Mouse (Mus musculus) midbrain, embryonic 13.5 days (tissue): Measurements from ENCODE around the gene Nudt5. TPM values are rescaled to one million over a fixed set of nuclear protein-coding genes. Genes with fewer than 3 reads are reported as not detected.

Experiments
- ATAC-seq: fragments of 200-750 bp; cut with Nextera tagmentation; 2 replicates; pipeline ENCODE4 v1.8.0; 2017; ENCODE audit warnings: mild to moderate bottlenecking, moderate TSS enrichment, moderate library complexity
- H3K27ac ChIP-seq: fragments of 300-500 bp; sonication (generic); 2 replicates; pipeline ENCODE4 v1.5.1; 2015; ENCODE audit warnings: inconsistent platforms, mild to moderate bottlenecking, moderate library complexity
- H3K27me3 ChIP-seq: fragments of 300-500 bp; sonication (generic); 2 replicates; pipeline ENCODE4 v1.6.1; 2015; ENCODE audit warnings: mild to moderate bottlenecking, inconsistent platforms
- H3K36me3 ChIP-seq: fragments of 300-500 bp; sonication (generic); 2 replicates; pipeline ENCODE4 v1.6.1; 2015; ENCODE audit warnings: mild to moderate bottlenecking, inconsistent platforms
- H3K4me1 ChIP-seq: fragments of 300-500 bp; sonication (generic); replicated peaks from 2 replicates; pipeline ENCODE4 v1.6.1; 2015; ENCODE audit warnings: inconsistent platforms
- H3K4me2 ChIP-seq: fragments of 300-500 bp; sonication (generic); replicated peaks from 2 replicates; pipeline ENCODE4 v1.6.1; 2015; ENCODE audit warnings: moderate library complexity, mild to moderate bottlenecking, inconsistent platforms
- H3K4me3 ChIP-seq: fragments of 300-500 bp; sonication (generic); replicated peaks from 2 replicates; pipeline ENCODE4 v1.5.1; 2015; ENCODE audit warnings: mild to moderate bottlenecking, inconsistent platforms
- H3K9ac ChIP-seq: fragments of 300-500 bp; sonication (generic); replicated peaks from 2 replicates; pipeline ENCODE4 v1.6.1; 2015; ENCODE audit warnings: mild to moderate bottlenecking, inconsistent platforms
- H3K9me3 ChIP-seq: fragments of 300-500 bp; sonication (generic); 2 replicates; pipeline ENCODE4 v1.6.1; 2016; ENCODE audit warnings: mild to moderate bottlenecking, inconsistent platforms
- WGBS: fragments of 180-500 bp; shearing (Covaris S2); methylation state at CpG from one replicate; pipeline ENCODE4 v1.1.7; 2015; 5-methylcytosine and 5-hydroxymethylcytosine counted together
- polyA plus RNA-seq: library from polyadenylated mRNA; unstranded; fragments of >200 nt; fragmentation: Nextera tagmentation; extraction: Ambion mirVana; gene quantifications from 2 replicates; pipeline ENCODE4 v1.2.1, GENCODE M21; 2015

Nudt5 gene
- polyA plus RNA-seq, 1 experiment from 2014 or later, result 37.2 TPM

- H3K4me2 ChIP-seq, result no peak overlapping the region
- H3K36me3 ChIP-seq, result peaks cover 54% of the 10 kb centered on the region
- no peaks in the 10 kb centered on the region for H3K9me3 ChIP-seq
- H3K27me3 ChIP-seq, result no peaks in the 10 kb centered on the region
- no peak for ATAC-seq
- H3K9ac ChIP-seq, result no peak overlapping the region
- H3K4me1 ChIP-seq, result peaks cover 13% of the 10 kb centered on the region
- whole genome bisulfite sequencing, result 92% methylated on average over 5 of the region's 5 CpGs
- no peak overlapping the region for H3K4me3 ChIP-seq
- no peak overlapping the region for H3K27ac ChIP-seq
Observed at GRCm38 (mm10) chr2:5888865-5889264, 44.0 kb downstream of the Nudt5 start.

- H3K27ac ChIP-seq, result no peak overlapping the region
- no peaks in the 10 kb centered on the region for H3K9me3 ChIP-seq
- WGBS, result 75% methylated on average over 2 of the region's 2 CpGs
- no peaks in the 10 kb centered on the region for H3K27me3 ChIP-seq
- peaks cover 17% of the 10 kb centered on the region for H3K4me1 ChIP-seq
- no peak overlapping the region for H3K4me2 ChIP-seq
- H3K36me3 ChIP-seq, result peaks cover 52% of the 10 kb centered on the region
- no peak overlapping the region for H3K9ac ChIP-seq
- H3K4me3 ChIP-seq, result no peak overlapping the region
- ATAC-seq, result no peak
Observed at GRCm38 (mm10) chr2:5889412-5889811, 44.6 kb downstream of the Nudt5 start.

- no peaks in the 10 kb centered on the region for H3K9me3 ChIP-seq
- H3K36me3 ChIP-seq, result peaks cover 26% of the 10 kb centered on the region
- H3K4me2 ChIP-seq, result peak overlapping the region; percentile 65
- peaks cover 18% of the 10 kb centered on the region for H3K4me1 ChIP-seq
- H3K4me3 ChIP-seq, result peak overlapping the region; percentile 82
- H3K27ac ChIP-seq, result peak overlapping the region; percentile 25; the same call in 1 of the 2 replicates
- H3K27me3 ChIP-seq, result no peaks in the 10 kb centered on the region
- peak overlapping the region; percentile 89 for H3K9ac ChIP-seq
- ATAC-seq, result no peak
- 52% methylated on average over 11 of the region's 11 CpGs for WGBS
Observed at GRCm38 (mm10) chr2:5894296-5894695, 49.5 kb downstream of the Nudt5 start.

- ATAC-seq, result peak; percentile 99
- H3K4me2 ChIP-seq, result peak within 1 kb of the TSS; percentile 65
- peaks cover 18% of the 10 kb centered on the region for H3K4me1 ChIP-seq
- no peaks in the 10 kb centered on the region for H3K27me3 ChIP-seq
- WGBS, result under 1% methylated on average over 61 of the region's 62 CpGs
- H3K36me3 ChIP-seq, result peaks cover 26% of the 10 kb centered on the region
- no peaks in the 10 kb centered on the region for H3K9me3 ChIP-seq
- H3K9ac ChIP-seq, result peak within 1 kb of the TSS; percentile 89
- peak within 1 kb of the TSS; percentile 82 for H3K4me3 ChIP-seq
- H3K27ac ChIP-seq, result peak within 1 kb of the TSS; percentile 81
Observed at GRCm38 (mm10) chr2:5894843-5895570, 50.2 kb downstream of the Nudt5 start, which contains the start of gene Sec61a2. Sec61a2 (minus strand) TSS chr2:5895432.

DNA sequence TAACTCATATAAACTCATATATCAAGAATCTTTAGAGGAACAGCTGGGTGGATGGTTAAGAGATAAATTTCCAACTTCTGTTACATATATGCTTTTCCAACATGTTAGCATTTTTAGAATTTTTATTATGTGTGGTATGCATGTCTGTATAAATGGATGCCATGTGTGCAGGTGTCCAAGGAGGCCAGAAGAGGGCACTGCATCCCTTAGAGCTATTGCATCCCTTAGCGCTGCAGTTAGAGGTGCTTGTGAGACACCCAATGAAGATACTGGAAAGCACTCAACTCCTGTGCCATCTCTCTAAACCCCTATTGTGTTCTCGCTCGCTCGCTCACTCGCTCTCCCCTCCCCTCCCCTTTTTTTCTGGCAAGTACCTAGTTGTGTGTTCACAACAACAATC lies 55.3 kb downstream of the Nudt5 start:
- H3K9me3 ChIP-seq, result no peaks in the 10 kb centered on the region
- H3K4me1 ChIP-seq, result no peaks in the 10 kb centered on the region
- ATAC-seq, result no peak
- no peak overlapping the region for H3K9ac ChIP-seq
- no peak overlapping the region for H3K27ac ChIP-seq
- WGBS, result 54% methylated on average over 5 of the region's 5 CpGs
- no peak overlapping the region for H3K4me2 ChIP-seq
- H3K27me3 ChIP-seq, result no peaks in the 10 kb centered on the region
- no peak overlapping the region for H3K4me3 ChIP-seq
- peaks cover 24% of the 10 kb centered on the region for H3K36me3 ChIP-seq

- WGBS, result 55% methylated on average over 5 of the region's 5 CpGs
- H3K27me3 ChIP-seq, result no peaks in the 10 kb centered on the region
- H3K36me3 ChIP-seq, result peaks cover 30% of the 10 kb centered on the region
- no peak for ATAC-seq
- no peaks in the 10 kb centered on the region for H3K4me1 ChIP-seq
- no peak overlapping the region for H3K4me3 ChIP-seq
- H3K9ac ChIP-seq, result no peak overlapping the region
- H3K27ac ChIP-seq, result no peak overlapping the region
- no peaks in the 10 kb centered on the region for H3K9me3 ChIP-seq
- no peak overlapping the region for H3K4me2 ChIP-seq
Observed at GRCm38 (mm10) chr2:5906092-5906491, 61.3 kb downstream of the Nudt5 start.

DNA sequence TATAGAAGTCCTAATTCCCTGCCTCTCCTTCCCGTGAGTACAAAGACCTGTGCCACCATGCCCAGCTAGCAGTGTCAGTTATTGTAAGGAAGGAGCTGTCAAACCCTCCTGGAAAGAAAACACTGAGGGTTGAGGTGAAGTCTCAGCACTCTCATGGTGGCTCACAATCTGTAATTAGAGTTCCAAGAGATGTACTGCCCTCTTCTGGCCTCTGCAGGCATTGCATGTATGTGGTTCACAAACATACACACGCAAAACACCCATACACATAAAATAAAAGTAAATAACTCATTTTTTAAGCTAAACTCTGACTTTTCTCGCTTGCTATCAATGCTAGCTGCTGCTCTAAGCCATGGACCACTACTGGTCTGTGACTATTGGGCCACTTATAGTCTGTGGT lies 61.8 kb downstream of the Nudt5 start:
- H3K36me3 ChIP-seq, result peaks cover 29% of the 10 kb centered on the region
- no peak overlapping the region for H3K4me3 ChIP-seq
- no peaks in the 10 kb centered on the region for H3K9me3 ChIP-seq
- no peak overlapping the region for H3K27ac ChIP-seq
- 51% methylated on average over 3 of the region's 3 CpGs for WGBS
- no peaks in the 10 kb centered on the region for H3K4me1 ChIP-seq
- H3K27me3 ChIP-seq, result no peaks in the 10 kb centered on the region
- H3K4me2 ChIP-seq, result no peak overlapping the region
- H3K9ac ChIP-seq, result no peak overlapping the region
- ATAC-seq, result no peak

- Histone ChIP-seq H3K27ac (no peak overlapping the region), H3K27me3 (no peaks in the 10 kb centered on the region), H3K4me2 (no peak overlapping the region), H3K36me3 (peaks cover 18% of the 10 kb centered on the region), H3K9me3 (no peaks in the 10 kb centered on the region), H3K4me3 (no peak overlapping the region), H3K4me1 (no peaks in the 10 kb centered on the region), H3K9ac (no peak overlapping the region)
- peak; percentile 58; the same call in 1 of the 2 replicates for ATAC-seq
- WGBS, result 48% methylated on average over 16 of the region's 16 CpGs
Observed at GRCm38 (mm10) chr2:5911282-5911965, 66.6 kb downstream of the Nudt5 start.

Other genes with a start within 250 kb of the Nudt5 start
- 3.5 and 3.9 TPM in 2 replicates for gene Camk1d, start 130.5 kb upstream of the Nudt5 start, polyA plus RNA-seq
- gene Cdc123, start 145 bp downstream of the Nudt5 start, polyA plus RNA-seq, result 355 and 364 TPM in 2 replicates
- 1.6 and 2.1 TPM in 2 replicates for gene Gm13199, start 17.9 kb downstream of the Nudt5 start, polyA plus RNA-seq
- gene Sec61a2, start 50.4 kb downstream of the Nudt5 start, polyA plus RNA-seq, result 90.7 and 100 TPM in 2 replicates
- 6.0 and 6.8 TPM in 2 replicates for gene Dhtkd1, start 97.8 kb downstream of the Nudt5 start, polyA plus RNA-seq
- 10.4 and 10.7 TPM in 2 replicates for gene Upf2, start 106.5 kb downstream of the Nudt5 start, polyA plus RNA-seq